Mouse (Mus musculus): Measurements from ENCODE around the gene Dnajc13. TPM values are rescaled to one million over a fixed set of nuclear protein-coding genes. Genes with fewer than 3 reads are reported as not detected.

Gene Dnajc13
- polyA plus RNA-seq, 1 experiment, result 19.4 TPM

- 81% methylated on average over 6 of the region's 6 CpGs for WGBS
- TF ChIP-seq CTCF (IDR thresholded peaks at IDR 0.05; ENCODE audit: insufficient read depth, low read length) (no peak), POLR2A (IDR thresholded peaks at IDR 0.05; ENCODE audit: borderline replicate concordance, extremely low read depth, low read depth, low read length) (no peak)
- Histone ChIP-seq H3K4me1 (ENCODE audit: control insufficient read depth, insufficient read depth, low read length) (no peaks in the 10 kb centered on the region), H3K4me3 (replicated peaks; ENCODE audit: extremely low read depth, low read depth, low read length) (no peak overlapping the region)
- no peak for DNase-seq
Measured at GRCm38 (mm10) chr9:104171651-104172050, 91.1 kb downstream of the Dnajc13 start.

- no peak overlapping the region for H3K4me3 ChIP-seq (replicated peaks; ENCODE audit: extremely low read depth, low read depth, low read length)
- no peak for TF ChIP-seq POLR2A (IDR thresholded peaks at IDR 0.05; ENCODE audit: borderline replicate concordance, extremely low read depth, low read depth, low read length)
- no peak for TF ChIP-seq CTCF (IDR thresholded peaks at IDR 0.05; ENCODE audit: insufficient read depth, low read length)
- no peak for DNase-seq
- H3K4me1 ChIP-seq (ENCODE audit: control insufficient read depth, insufficient read depth, low read length), result no peaks in the 10 kb centered on the region
- 89% methylated on average over 10 of the region's 10 CpGs for WGBS
Measured at GRCm38 (mm10) chr9:104169986-104170385, 92.7 kb downstream of the Dnajc13 start.

- 90% methylated on average over 5 of the region's 5 CpGs for WGBS
- no peak overlapping the region for H3K4me3 ChIP-seq (replicated peaks; ENCODE audit: extremely low read depth, low read depth, low read length)
- no peak for TF ChIP-seq CTCF (IDR thresholded peaks at IDR 0.05; ENCODE audit: insufficient read depth, low read length)
- no peak for TF ChIP-seq POLR2A (IDR thresholded peaks at IDR 0.05; ENCODE audit: borderline replicate concordance, extremely low read depth, low read depth, low read length)
Measured at GRCm38 (mm10) chr9:104165926-104166325, 96.8 kb downstream of the Dnajc13 start.

DNA sequence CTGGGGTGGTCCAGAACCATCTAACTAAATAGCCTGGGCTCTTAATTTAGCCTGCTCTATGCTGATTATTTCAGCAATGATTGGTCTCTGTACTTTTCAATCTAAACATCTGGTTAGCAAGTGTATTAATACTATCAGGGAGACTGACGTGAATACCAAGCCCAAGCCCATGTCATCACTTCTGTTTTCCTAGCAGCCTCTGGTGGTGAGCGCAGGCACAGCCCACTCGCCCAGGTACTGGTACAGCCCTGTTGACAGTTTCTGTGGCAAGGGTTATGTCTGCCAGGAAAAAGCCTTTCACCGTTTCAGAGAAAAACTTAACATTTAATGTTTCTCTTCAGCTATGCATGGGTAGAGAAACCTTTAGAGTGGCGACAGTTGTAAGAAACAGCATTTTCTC is 98.5 kb downstream of the Dnajc13 start:
- no peak for DNase-seq
- WGBS, result 84% methylated on average over 5 of the region's 5 CpGs
- no peak for TF ChIP-seq POLR2A (IDR thresholded peaks at IDR 0.05; ENCODE audit: borderline replicate concordance, extremely low read depth, low read depth, low read length)
- TF ChIP-seq CTCF (IDR thresholded peaks at IDR 0.05; ENCODE audit: insufficient read depth, low read length), result no peak
- Histone ChIP-seq H3K4me3 (replicated peaks; ENCODE audit: extremely low read depth, low read depth, low read length) (no peak overlapping the region), H3K4me1 (ENCODE audit: control insufficient read depth, insufficient read depth, low read length) (no peaks in the 10 kb centered on the region)

More at GRCm38 (mm10) chr9:104165926-104166325, 96.8 kb downstream of the Dnajc13 start:
- DNase-seq, result no peak
- H3K4me1 ChIP-seq (ENCODE audit: control insufficient read depth, insufficient read depth, low read length), result no peaks in the 10 kb centered on the region

- Histone ChIP-seq H3K4me1 (ENCODE audit: control insufficient read depth, insufficient read depth, low read length) (no peaks in the 10 kb centered on the region), H3K4me3 (replicated peaks; ENCODE audit: extremely low read depth, low read depth, low read length) (no peak overlapping the region)
- no peak for DNase-seq
- 75% methylated on average over 7 of the region's 7 CpGs for WGBS
- TF ChIP-seq CTCF (IDR thresholded peaks at IDR 0.05; ENCODE audit: insufficient read depth, low read length) (no peak), POLR2A (IDR thresholded peaks at IDR 0.05; ENCODE audit: borderline replicate concordance, extremely low read depth, low read depth, low read length) (no peak)
Measured at GRCm38 (mm10) chr9:104161117-104161516, 101.6 kb downstream of the Dnajc13 start.

- no peak for DNase-seq
- Histone ChIP-seq H3K4me1 (ENCODE audit: control insufficient read depth, insufficient read depth, low read length) (no peaks in the 10 kb centered on the region), H3K4me3 (replicated peaks; ENCODE audit: extremely low read depth, low read depth, low read length) (no peak overlapping the region)
- WGBS, result 94% methylated on average over 7 of the region's 7 CpGs
- TF ChIP-seq CTCF (IDR thresholded peaks at IDR 0.05; ENCODE audit: insufficient read depth, low read length) (no peak), POLR2A (IDR thresholded peaks at IDR 0.05; ENCODE audit: borderline replicate concordance, extremely low read depth, low read depth, low read length) (no peak)
Measured at GRCm38 (mm10) chr9:104157291-104157690, 105.4 kb downstream of the Dnajc13 start.

- TF ChIP-seq POLR2A (IDR thresholded peaks at IDR 0.05; ENCODE audit: borderline replicate concordance, extremely low read depth, low read depth, low read length), result no peak
- no peak for TF ChIP-seq CTCF (IDR thresholded peaks at IDR 0.05; ENCODE audit: insufficient read depth, low read length)
- 94% methylated on average over 8 of the region's 8 CpGs for WGBS
- no peak for DNase-seq
- Histone ChIP-seq H3K4me1 (ENCODE audit: control insufficient read depth, insufficient read depth, low read length) (no peaks in the 10 kb centered on the region), H3K4me3 (replicated peaks; ENCODE audit: extremely low read depth, low read depth, low read length) (no peak overlapping the region)
Measured at GRCm38 (mm10) chr9:104156506-104156905, 106.2 kb downstream of the Dnajc13 start.

DNA sequence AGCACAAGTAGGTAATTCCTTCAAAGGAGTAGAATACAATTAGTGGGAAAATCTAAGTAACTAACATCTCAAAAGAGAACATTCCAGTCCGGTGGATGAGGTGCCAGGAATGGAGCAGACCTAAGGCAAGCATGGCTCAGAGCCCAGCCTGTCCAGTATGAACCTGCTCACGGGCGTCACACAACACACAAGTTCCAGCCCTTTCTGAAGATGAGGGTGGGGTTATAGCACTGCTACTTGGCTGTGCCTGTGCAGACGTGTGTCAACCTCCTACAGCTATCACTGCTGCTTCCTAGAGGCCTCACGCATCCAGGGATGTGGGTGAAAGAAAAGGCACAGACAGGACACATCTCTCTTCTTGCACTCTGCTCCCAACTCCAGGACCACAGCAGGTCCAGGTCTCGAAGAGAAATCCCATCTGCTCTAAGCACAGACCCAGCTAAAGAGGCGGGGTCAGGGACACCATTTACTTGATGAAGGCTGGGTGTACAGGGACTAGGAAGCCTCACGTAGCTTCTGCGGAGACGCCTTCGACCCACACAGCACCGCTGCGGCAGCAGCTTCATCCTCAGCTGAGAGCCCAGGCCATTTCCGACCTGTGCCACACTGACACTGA is 107.5 kb downstream of the Dnajc13 start:
- TF ChIP-seq CTCF (IDR thresholded peaks at IDR 0.05; ENCODE audit: insufficient read depth, low read length) (no peak), POLR2A (IDR thresholded peaks at IDR 0.05; ENCODE audit: borderline replicate concordance, extremely low read depth, low read depth, low read length) (no peak)
- 94% methylated on average over 14 of the region's 14 CpGs for WGBS
- Histone ChIP-seq H3K4me1 (ENCODE audit: control insufficient read depth, insufficient read depth, low read length) (no peaks in the 10 kb centered on the region), H3K4me3 (replicated peaks; ENCODE audit: extremely low read depth, low read depth, low read length) (no peak overlapping the region)
- no peak for DNase-seq

GRCm38 (mm10) chr9:104152121-104152520 is 110.6 kb downstream of the Dnajc13 start:
- Histone ChIP-seq H3K4me1 (ENCODE audit: control insufficient read depth, insufficient read depth, low read length) (no peaks in the 10 kb centered on the region), H3K4me3 (replicated peaks; ENCODE audit: extremely low read depth, low read depth, low read length) (no peak overlapping the region)
- TF ChIP-seq POLR2A (IDR thresholded peaks at IDR 0.05; ENCODE audit: borderline replicate concordance, extremely low read depth, low read depth, low read length) (no peak), CTCF (IDR thresholded peaks at IDR 0.05; ENCODE audit: insufficient read depth, low read length) (no peak)
- DNase-seq, result no peak
- 91% methylated on average over 7 of the region's 7 CpGs for WGBS

- H3K4me1 ChIP-seq (ENCODE audit: control insufficient read depth, insufficient read depth, low read length), result no peaks in the 10 kb centered on the region
- H3K4me3 ChIP-seq (replicated peaks; ENCODE audit: extremely low read depth, low read depth, low read length), result no peak overlapping the region
- TF ChIP-seq POLR2A (IDR thresholded peaks at IDR 0.05; ENCODE audit: borderline replicate concordance, extremely low read depth, low read depth, low read length), result no peak
- no peak for TF ChIP-seq CTCF (IDR thresholded peaks at IDR 0.05; ENCODE audit: insufficient read depth, low read length)
- WGBS, result 89% methylated on average over 7 of the region's 7 CpGs
- DNase-seq, result no peak
Measured at GRCm38 (mm10) chr9:104148969-104149368, 113.8 kb downstream of the Dnajc13 start.
